Mouse (Mus musculus): ENCODE data around the gene Six6.

DNA sequence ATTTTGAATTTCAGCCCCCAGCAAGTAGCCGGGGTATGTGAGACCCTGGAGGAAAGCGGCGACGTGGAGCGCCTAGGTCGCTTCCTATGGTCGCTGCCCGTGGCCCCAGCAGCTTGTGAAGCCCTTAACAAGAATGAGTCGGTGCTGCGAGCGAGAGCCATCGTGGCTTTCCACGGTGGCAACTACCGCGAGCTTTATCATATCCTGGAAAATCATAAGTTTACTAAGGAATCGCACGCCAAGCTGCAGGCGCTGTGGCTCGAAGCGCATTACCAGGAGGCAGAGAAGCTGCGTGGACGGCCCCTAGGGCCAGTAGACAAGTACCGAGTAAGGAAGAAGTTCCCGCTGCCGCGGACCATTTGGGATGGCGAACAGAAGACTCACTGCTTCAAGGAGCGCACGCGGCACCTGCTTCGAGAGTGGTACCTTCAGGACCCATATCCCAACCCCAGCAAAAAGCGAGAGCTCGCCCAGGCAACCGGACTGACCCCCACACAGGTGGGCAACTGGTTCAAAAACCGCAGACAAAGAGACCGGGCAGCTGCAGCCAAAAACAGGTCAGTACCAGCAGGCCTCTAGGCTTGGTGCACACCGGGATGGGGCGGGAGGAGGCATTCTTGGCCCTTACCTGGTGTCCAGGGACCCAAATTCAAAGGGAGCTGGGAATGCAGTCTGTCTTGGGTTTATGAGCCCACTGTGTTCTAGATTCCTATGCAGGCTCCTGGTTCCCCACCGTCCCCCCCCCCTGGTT lies 554 bp downstream of the Six6 start, which contains the start of gene 4930447C04Rik:
- no peak for TF ChIP-seq CTCF (IDR thresholded peaks at IDR 0.05; ENCODE audit: low read depth)
- TF ChIP-seq EP300 (IDR thresholded peaks at IDR 0.05; ENCODE audit: low read depth) = no peak

All from heart, postnatal 0 days (tissue).